Mouse (Mus musculus) lung, embryonic 16.5 days (tissue): ENCODE measurements around the gene Eif3m. TPM values are rescaled to one million over a fixed set of nuclear protein-coding genes. Genes with fewer than 3 reads are reported as not detected.

ENCODE experiments used
- ATAC-seq: fragments of 200-750 bp; cut with Nextera tagmentation; 2 replicates; pipeline ENCODE4 v1.8.0; 2017; ENCODE audit warnings: low read depth, mild to moderate bottlenecking, moderate library complexity
- H3K27ac ChIP-seq: fragments of 300-500 bp; sonication (generic); 2 replicates; pipeline ENCODE4 v1.5.1; 2014; ENCODE audit warnings: mild to moderate bottlenecking, control low read depth, low read length
- H3K27me3 ChIP-seq: fragments of 300-500 bp; sonication (generic); 2 replicates; pipeline ENCODE4 v1.6.1; 2014; ENCODE audit warnings: low read depth, low read length, mixed read lengths; ENCODE audit not compliant: control insufficient read depth, insufficient read depth
- H3K36me3 ChIP-seq: fragments of 300-500 bp; sonication (generic); 2 replicates; pipeline ENCODE4 v1.6.1; 2014; ENCODE audit warnings: low read length; ENCODE audit not compliant: control insufficient read depth, insufficient read depth
- H3K4me1 ChIP-seq: fragments of 300-500 bp; sonication (generic); replicated peaks from 2 replicates; pipeline ENCODE4 v1.6.1; 2014; ENCODE audit warnings: low read length, mixed read lengths; ENCODE audit not compliant: control insufficient read depth, insufficient read depth
- H3K4me2 ChIP-seq: fragments of 300-500 bp; sonication (generic); 2 replicates; pipeline ENCODE4 v1.6.1; 2014; ENCODE audit warnings: low read depth, low read length, control low read depth
- H3K4me3 ChIP-seq: fragments of 300-500 bp; sonication (generic); 2 replicates; pipeline ENCODE4 v1.5.1; 2014; ENCODE audit warnings: mild to moderate bottlenecking, low read length, control low read depth
- H3K9ac ChIP-seq: fragments of 300-500 bp; sonication (generic); 2 replicates; pipeline ENCODE4 v1.6.1; 2014; ENCODE audit warnings: low read length, control low read depth
- H3K9me3 ChIP-seq: fragments of 300-500 bp; sonication (generic); 2 replicates; pipeline ENCODE4 v1.6.1; 2016; ENCODE audit warnings: low read length; ENCODE audit not compliant: control insufficient read depth
- WGBS: fragments of 180-500 bp; shearing (Covaris S2); extraction: QIAGEN DNeasy Blood & Tissue Kit; methylation state at CpG from one replicate; pipeline ENCODE4 v1.1.7; 2014; 5-methylcytosine and 5-hydroxymethylcytosine counted together
- polyA plus RNA-seq: library from polyadenylated mRNA; unstranded; fragments of >200 nt; fragmentation: Nextera tagmentation; extraction: Ambion mirVana; gene quantifications from 2 replicates; pipeline ENCODE4 v1.2.1, GENCODE M21; 2015

Eif3m gene
- polyA plus RNA-seq, 1 experiment from 2014 or later, result 243 TPM

DNA sequence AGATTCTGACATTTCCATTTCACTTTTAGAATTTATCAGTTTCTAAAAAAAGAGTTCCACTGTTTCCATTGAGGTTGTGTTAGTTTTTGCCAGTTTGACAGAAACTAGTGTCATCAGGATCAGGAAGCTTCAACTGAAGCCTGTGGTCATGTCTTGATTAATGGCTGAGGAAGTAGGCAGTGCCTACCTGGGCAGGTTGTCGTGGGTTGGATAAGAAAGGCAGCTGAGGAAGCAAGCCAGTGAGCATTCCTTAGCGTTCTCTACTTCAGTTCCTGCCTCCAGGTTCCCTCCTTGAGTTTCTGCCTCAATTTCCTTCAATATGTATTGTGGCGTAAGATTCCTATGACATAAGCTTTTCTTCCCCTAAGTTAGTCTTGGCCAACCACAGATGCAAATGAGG is 31.1 kb downstream of the Eif3m start:
- Histone ChIP-seq H3K4me2 (no peak overlapping the region), H3K27me3 (no peaks in the 10 kb centered on the region), H3K4me3 (no peak overlapping the region), H3K36me3 (no peaks in the 10 kb centered on the region), H3K4me1 (no peaks in the 10 kb centered on the region), H3K9ac (no peak overlapping the region), H3K27ac (no peak overlapping the region), H3K9me3 (no peaks in the 10 kb centered on the region)
- ATAC-seq, result no peak
- 46% methylated on average over 3 of the region's 3 CpGs for WGBS

DNA sequence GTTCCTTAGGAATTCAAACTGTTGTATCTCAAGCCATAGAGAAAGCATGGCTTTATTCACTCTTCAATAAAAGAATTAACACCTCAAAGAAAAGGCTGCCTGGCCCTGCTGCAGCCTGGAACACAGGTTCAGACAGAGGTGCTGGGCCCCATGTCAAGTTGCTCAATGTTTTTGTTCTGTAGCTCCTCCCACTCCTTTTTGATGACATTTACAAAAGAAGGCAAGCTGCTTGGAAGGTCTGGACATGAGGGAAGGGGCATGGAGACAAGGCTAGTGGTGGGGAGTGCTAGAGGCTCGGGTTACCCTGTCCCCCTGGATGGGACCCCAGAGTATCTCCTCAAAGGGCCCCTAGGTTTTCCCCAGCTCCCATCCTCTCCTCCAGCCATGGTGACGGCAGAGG is 35.2 kb downstream of the Eif3m start:
- Histone ChIP-seq H3K4me1 (no peaks in the 10 kb centered on the region), H3K9ac (no peak overlapping the region), H3K27me3 (no peaks in the 10 kb centered on the region), H3K4me3 (no peak overlapping the region), H3K36me3 (no peaks in the 10 kb centered on the region), H3K9me3 (no peaks in the 10 kb centered on the region), H3K27ac (no peak overlapping the region), H3K4me2 (no peak overlapping the region)
- WGBS, result 28% methylated on average over 2 of the region's 2 CpGs
- no peak for ATAC-seq

DNA sequence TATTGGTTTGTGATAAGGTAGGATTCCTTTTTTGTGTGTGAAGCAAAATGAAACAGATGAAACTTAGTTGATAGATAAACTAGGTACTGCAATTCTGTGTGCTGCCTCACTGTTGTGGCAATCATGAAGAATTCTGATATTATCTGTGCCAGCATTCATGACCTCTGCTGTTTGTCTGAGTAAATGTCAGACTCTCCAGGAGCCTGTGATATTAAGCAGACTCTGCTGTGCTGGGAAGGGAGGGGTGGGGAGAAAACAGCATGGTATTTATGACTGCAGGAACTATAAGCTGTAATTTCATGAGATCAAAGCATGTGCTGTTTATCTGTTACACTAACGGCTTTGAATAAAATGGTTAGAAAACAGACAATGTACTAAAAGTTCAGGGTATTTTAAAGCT is 52.4 kb downstream of the Eif3m start:
- Histone ChIP-seq H3K9ac (no peak overlapping the region), H3K4me1 (no peaks in the 10 kb centered on the region), H3K4me3 (no peak overlapping the region), H3K36me3 (no peaks in the 10 kb centered on the region), H3K27me3 (no peaks in the 10 kb centered on the region), H3K4me2 (no peak overlapping the region), H3K27ac (no peak overlapping the region), H3K9me3 (no peaks in the 10 kb centered on the region)
- no peak for ATAC-seq
- WGBS, result 59% methylated on average over 1 of the region's 1 CpGs

Other genes with a start within 250 kb of the Eif3m start
- 8.3 and 9.3 TPM in 2 replicates for gene Qser1, start 200.3 kb downstream of the Eif3m start, polyA plus RNA-seq
- gene Prrg4, start 167.2 kb downstream of the Eif3m start, polyA plus RNA-seq, result 2.1 and 2.6 TPM in 2 replicates
- gene Ccdc73, start 149.3 kb downstream of the Eif3m start, polyA plus RNA-seq, result 6.4 and 7.2 TPM in 2 replicates
- not detected in 2 replicates for gene Gm11060, start 74.9 kb upstream of the Eif3m start, polyA plus RNA-seq
- 5.2 and 6.3 TPM in 2 replicates for gene Wt1, start 109.4 kb upstream of the Eif3m start, polyA plus RNA-seq
- gene Them7, start 207.2 kb upstream of the Eif3m start, polyA plus RNA-seq, result 0.13 TPM in 1 of 2 replicates, not detected in the other